Mouse (Mus musculus) left cerebral cortex, adult 2 months (tissue): Measurements from ENCODE around the gene Cbx8. TPM values are rescaled to one million over a fixed set of nuclear protein-coding genes. Genes with fewer than 3 reads are reported as not detected.

ENCODE experiments used
- DNase-seq, 2 experiments: peaks; one replicate each; pipeline ENCODE4 v3.0.0; 2021 to 2022; ENCODE audit warnings: low spot score in 2 of 2, mixed read lengths in 1 of 2; ENCODE audit errors: extremely low spot score in 1 of 2
- H3K27ac ChIP-seq: fragments of 200-600 bp; 2 replicates; pipeline ENCODE4 v1.8.1; 2022
- H3K4me3 ChIP-seq: fragments of 200-600 bp; 2 replicates; pipeline ENCODE4 v1.8.1; 2022
- CTCF ChIP-seq: fragments of 200-600 bp; IDR thresholded peaks from 2 replicates; pipeline ENCODE4 v1.8.1; 2022; ENCODE audit warnings: antibody characterized with exemption, mild to moderate bottlenecking, moderate library complexity
- intact Hi-C: fragments of 180-260 bp; cut with DNase I; formaldehyde crosslinking; loops from one replicate; pipeline ENCODE4 v1.15.1; 2025
- total RNA-seq, 2 experiments: library from RNA; stranded (reverse); gene quantifications; 2 replicates each; pipeline ENCODE4 v1.2.3; 2021

The Cbx8 gene
- total RNA-seq, 2 experiments from 2014 or later = 11.1 to 11.2 TPM

DNA sequence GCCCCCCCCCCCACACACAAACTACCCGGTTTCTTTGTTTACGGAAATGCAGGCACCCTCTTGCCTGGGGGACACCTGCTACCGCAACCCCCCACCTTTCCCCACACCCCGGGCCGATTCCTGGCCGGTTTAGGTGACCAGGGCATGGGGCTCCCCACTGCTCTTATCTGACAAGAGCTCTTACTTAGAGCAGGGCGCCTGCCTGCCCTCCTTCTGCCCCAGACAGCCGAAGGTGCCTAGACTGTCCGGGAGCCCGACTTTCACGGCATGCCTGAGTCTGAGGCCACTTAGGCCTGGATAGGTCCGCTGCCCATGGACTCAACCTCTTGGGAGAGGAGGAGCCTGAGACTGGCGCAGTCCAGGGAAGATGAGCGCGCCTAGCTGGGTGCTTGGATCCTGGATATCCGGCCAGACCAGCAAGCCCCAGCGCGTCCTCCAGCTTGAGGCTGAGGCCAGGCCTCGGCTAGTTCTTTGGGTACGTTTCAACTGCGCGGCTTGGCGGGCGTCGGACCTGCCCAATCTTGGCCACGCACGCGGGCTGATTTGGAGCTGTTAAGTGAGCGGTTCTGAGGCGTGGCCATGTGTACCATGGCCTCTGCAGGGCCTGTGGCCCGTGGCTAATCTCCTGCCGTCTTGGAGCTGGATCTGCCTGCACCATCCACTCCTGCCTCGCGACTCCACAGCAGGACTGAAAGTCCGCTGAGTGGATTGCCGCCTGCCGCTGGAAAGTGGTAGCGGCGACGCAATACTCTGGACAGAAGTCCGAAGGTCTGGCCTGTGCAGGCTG lies 4.0 kb upstream of the Cbx8 start:
- intact Hi-C loops = no loop called here
- TF ChIP-seq CTCF = peak; percentile 39
- Histone ChIP-seq H3K4me3 (no peak overlapping the region), H3K27ac (no peak overlapping the region)
- no peak for DNase-seq

DNA sequence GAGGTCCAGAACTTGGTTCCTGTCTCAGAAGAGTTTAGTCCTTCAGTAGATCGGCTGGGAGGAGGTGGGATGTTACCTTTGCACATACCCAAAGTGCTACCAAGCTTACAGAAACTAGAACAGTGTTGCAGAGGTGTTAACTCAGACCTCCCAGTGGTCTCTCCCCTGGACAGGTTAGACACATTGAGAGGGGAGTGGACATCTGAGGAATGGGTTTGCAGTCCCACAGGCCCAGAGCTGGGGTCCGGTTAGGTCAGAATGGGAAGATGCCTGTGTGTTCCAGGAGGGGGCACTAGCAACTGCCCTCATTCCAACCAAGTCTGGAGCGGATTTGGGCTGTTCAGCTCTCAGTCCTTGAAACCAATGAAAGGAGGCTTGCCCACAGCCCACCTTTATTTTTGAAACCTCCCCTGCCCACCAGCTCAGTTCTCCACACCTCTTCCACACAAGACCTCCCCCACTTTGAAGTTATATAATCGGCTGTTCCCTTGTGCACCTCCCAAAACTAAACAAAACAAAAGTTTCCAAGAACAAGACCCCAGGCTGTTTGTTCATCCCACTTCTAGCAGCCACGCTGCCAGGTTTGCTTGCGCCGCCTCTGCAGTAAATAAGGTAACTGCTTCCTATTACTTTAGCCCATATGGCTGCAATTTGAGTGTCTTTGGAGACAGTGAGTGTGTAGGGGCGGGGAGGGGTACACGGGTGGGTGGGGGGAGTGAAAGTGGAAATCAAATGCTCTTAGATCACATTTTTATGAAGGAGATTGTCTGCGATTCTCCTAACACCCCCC lies 3.2 kb upstream of the Cbx8 start:
- no peak overlapping the region for H3K27ac ChIP-seq
- peak in 1 of 2 experiments; percentile 26 for DNase-seq
- H3K4me3 ChIP-seq = no peak overlapping the region
- intact Hi-C loops = loop anchor here (2.0 kb wide), 1 partner anchor 13 kb away; no protein-coding TSS in a partner anchor
- peak; percentile 56 for TF ChIP-seq CTCF

DNA sequence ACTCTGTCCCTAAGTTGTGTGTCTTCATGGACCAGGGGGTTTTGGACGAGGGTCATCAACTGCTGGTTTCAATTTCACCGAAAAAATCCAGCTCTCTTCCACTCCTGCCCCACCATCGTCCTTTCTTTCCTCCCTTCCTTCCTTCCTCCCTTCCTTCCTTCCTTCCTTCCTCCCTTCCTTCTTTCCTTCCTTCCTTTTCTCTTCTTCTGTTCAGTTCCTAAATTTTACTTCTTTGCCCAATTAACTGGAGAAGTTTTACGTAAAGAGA lies 2.4 kb upstream of the Cbx8 start:
- intact Hi-C loops = loop anchor here (2.0 kb wide), 1 partner anchor 14 kb away; no protein-coding TSS in a partner anchor
- Histone ChIP-seq H3K4me3 (no peak overlapping the region), H3K27ac (no peak overlapping the region)
- no peak for TF ChIP-seq CTCF
- no peak for DNase-seq

DNA sequence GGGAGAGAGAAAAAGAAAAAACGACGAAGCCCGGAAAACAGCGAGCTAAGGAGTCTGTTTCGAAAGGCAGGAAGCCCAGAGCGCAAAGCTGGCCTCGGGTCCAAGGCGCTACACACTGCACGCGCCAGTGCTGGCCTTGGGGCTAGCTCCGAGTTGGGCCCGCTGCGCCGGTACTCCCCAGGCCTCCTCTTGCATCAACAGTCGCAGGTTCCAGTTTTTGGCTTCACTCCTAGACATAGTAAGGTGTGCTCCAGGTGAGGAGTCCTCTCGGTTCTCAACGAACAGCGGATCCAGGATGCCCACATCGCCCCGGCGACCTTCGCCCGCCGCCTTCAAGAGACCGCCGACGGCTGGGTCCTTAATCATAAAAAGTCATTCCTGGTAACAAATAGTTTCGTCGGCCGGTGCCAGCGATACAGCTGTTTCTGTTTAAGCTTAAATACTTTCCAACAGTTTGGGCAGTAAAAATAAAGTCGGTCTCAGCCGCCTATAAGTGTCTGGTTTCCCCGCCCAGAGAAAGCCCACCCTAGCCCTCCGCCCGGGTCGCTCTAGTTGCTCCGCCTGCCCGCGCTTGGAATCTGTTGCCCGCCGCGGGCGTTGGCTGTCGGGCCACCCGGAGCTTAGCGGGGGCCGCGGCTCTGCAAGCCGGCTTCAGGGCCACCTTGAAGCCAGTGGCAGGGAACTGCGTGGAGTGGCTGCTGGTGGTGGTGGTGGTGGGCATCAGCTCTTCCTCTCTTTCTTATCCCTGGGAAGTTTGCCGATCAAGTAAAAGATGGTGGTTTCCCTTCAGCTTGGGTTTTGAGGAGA lies 1.9 kb upstream of the Cbx8 start:
- peak in 1 of 2 experiments; percentile 13 for DNase-seq
- H3K4me3 ChIP-seq = no peak overlapping the region
- H3K27ac ChIP-seq = no peak overlapping the region
- TF ChIP-seq CTCF = no peak
- intact Hi-C loops = loop anchor here (2.0 kb wide), 1 partner anchor 14 kb away; no protein-coding TSS in a partner anchor

DNA sequence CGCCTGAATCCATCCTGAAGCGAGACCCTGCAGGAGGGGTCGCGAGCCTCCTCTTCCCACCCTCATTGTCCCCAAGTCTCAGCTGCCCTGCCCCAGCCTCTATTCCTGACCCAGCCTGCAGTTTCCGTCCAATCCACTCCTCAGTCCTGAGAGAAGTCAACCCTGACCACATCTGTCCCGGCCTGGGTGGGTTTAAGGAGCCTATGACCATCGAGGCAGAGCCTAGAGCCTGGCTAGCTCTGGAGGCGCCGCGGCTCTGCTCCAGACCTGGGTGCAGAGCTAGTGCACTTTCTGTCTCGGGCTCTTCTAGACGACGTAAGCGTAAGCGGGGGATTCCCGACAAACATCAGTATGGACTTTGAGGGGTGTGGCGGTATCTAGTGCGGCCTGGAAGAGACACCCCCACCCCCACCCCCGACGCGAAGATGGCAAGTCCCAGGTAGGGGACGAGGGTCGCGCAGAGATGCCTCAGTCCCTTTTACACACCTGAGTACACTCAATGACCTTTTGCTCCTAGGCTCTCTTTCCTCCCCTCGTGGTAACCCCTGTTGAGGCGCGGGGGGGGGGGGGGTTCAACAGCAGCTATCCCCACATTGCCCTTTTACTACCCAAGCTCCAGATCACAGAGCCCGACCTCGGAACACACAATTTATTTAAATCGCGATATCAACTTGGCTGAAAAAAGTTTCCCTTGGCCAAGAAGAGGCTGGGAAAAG lies 1.1 kb upstream of the Cbx8 start:
- no peak for DNase-seq
- Histone ChIP-seq H3K4me3 (peak overlapping the region; percentile 93), H3K27ac (no peak overlapping the region)
- no peak for TF ChIP-seq CTCF
- intact Hi-C loops = loop anchor here (1.0 to 2.0 kb wide), 3 partner anchors 15 to 43 kb away; partner anchors contain the start of gene Cbx2

DNA sequence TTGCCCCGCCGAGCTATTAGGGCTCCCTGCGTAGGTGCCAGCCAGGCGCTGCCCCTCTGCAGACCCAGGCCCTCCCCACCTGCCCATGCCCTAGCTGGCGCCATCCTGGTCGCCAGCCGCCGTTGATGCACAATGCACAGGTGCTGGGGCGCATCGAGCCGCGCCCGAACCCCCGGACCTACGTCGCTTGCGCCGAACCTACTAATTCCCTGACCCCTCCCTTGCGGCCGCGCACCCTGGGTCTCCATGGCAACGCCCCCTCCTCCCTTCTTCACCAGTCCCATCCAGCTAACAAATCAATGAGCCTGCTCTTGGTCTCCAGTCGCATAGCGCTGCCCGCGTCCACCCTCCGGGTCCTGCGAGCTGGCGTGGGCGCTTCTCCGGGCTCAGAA lies 552 bp upstream of the Cbx8 start:
- DNase-seq = no peak
- TF ChIP-seq CTCF = no peak
- intact Hi-C loops = loop anchor here (1.0 kb wide), 2 partner anchors 19 to 44 kb away; partner anchors contain the start of gene Cbx2
- Histone ChIP-seq H3K4me3 (peak overlapping the region; percentile 93), H3K27ac (peak overlapping the region; percentile 88)

DNA sequence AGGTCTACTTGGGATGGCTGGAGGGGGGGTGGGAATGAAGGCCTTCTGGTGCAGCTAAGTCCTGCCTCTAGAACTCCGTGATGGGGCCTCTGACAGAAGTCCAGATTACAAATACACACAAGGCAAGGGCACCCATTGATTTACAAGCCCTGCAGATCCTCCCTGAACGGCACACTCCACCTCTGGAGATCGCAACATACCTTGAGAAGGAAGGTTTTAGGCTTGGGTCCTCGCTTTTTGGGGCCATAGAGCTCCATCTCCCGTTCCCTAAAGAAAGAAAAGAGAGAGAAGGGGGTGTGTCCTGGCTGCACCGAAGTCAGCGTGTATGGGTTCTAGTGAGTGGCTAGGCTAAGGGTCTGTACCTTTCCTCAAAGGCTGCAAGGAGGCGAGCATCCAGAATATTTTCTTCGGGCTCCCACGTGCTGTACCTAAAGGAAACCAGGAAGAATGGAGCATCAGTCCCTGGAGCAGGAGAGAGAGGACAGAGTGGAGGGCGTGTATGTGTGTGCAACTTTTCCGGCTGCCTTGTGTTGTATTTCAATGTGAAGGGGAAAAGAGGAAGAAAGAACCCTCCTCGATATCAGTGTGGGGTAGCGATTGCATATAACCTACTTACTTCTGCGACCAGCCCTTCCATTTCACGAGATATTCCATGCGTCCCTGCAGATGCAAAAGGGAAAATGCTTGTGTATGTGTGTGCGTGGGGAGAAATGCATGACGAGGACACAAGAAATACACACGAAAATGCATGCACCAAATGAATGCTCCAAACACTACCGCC lies 847 bp downstream of the Cbx8 start:
- Histone ChIP-seq H3K27ac (peak overlapping the region; percentile 95), H3K4me3 (peak overlapping the region; percentile 93)
- no peak for TF ChIP-seq CTCF
- DNase-seq = no peak
- intact Hi-C loops = no loop called here

DNA sequence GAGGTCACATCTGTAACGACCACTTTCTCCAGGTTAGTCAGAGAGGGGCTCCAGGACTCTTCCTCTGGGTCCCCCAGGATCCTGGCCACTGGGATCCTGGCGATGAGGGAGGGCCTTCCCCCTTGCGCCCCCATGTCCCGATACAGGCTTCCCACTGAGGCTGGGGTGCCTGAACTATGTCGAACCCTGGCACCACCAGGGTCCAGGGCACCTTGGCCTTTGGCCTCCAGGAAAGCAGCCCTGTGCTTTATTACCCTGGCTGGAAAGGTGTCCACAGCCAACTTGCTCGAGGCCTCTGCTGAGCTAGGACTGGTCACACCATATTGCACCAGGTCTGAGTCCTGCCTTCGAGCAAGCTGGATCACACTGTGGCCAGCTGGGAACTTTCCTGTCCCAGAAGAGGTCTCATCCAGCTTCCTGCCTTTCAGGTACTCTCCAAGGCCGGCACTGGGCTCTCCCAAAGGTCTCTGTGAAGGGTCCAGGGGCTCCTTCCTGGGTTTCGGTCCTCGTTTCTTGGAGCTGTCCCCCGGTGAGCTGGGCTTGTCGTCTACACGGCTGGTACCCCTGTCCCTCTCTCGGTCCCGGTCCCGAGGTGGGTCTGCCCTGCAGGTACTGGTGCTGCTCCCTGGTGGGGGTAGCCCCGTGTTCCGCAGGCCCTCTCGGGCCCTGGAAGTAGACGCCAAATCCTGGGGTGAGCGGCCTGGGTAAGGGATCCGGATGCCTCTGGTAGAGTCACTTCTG lies 1.9 kb downstream of the Cbx8 start:
- no peak for TF ChIP-seq CTCF
- DNase-seq = no peak
- intact Hi-C loops = no loop called here
- no peak overlapping the region for H3K27ac ChIP-seq
- no peak overlapping the region for H3K4me3 ChIP-seq

DNA sequence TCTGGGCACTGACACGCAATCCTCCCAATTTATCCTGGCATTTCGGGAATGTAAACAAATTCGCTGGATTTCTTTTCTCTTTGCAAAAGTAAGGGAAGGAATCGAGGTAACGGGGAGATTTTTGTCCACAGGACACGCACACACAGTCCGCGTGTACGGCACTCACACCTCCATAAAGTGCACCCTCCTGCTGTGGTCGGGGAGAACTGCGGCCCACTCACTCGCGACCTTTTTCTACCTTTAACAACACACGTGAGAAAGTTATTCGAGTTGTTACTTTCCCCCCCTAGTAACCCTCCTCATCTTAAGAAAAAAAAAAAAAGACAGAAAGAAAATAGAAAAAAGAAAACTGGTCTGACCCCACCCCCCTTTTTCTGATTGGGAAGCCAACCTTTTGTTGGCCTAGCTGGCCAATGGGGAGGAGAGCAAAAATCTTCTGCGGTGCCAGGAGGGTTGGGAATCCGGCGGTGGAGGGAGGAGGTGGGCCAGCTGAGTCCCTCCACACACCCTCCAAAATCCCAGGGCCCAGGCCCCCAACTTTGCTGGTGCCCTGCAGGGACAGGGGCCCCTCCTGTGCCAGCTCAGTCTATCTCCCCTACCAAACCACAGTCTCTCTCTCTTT lies 2.9 kb downstream of the Cbx8 start:
- H3K27ac ChIP-seq = no peak overlapping the region
- no peak for DNase-seq
- TF ChIP-seq CTCF = no peak
- intact Hi-C loops = no loop called here
- peak overlapping the region; percentile 48; the same call in 1 of the 2 replicates for H3K4me3 ChIP-seq
